8 mouse cellular contexts compared by ENCODE assay signal in genomic region chr19:44292483-44292882, GRCm38 (mm10). TPM values are rescaled to one million over a fixed set of nuclear protein-coding genes. Genes with fewer than 3 reads are reported as not detected.
DNase-seq lines count a peak whose midpoint lies in the region; ATAC-seq lines count a peak whose summit lies in the region.

No protein-coding gene starts in this region.

- peaks cover 54% of the 10 kb centered on the region for H3K4me1 ChIP-seq in kidney, embryonic 16.5 days (ENCODE audit: insufficient read depth, low read length)
- H3K4me1 ChIP-seq in hindbrain, embryonic 12.5 days: peaks cover 37% of the 10 kb centered on the region
- H3K4me1 ChIP-seq in midbrain, embryonic 13.5 days (replicated peaks): peaks cover 45% of the 10 kb centered on the region

- peak overlapping the region; percentile 73 for H3K9ac ChIP-seq in kidney, embryonic 16.5 days (replicated peaks; ENCODE audit: low read length)
- H3K9ac ChIP-seq in hindbrain, embryonic 12.5 days: peak overlapping the region; percentile 58; the same call in 1 of the 2 replicates
- peak overlapping the region; percentile 60; the same call in 1 of the 2 replicates for H3K9ac ChIP-seq in midbrain, embryonic 13.5 days (replicated peaks)

- peak overlapping the region; percentile 93 for H3K4me2 ChIP-seq in kidney, embryonic 16.5 days (replicated peaks; ENCODE audit: low read depth, low read length)
- H3K4me2 ChIP-seq in hindbrain, embryonic 12.5 days (replicated peaks): peak overlapping the region; percentile 91
- peak overlapping the region; percentile 100 for H3K4me2 ChIP-seq in midbrain, embryonic 13.5 days (replicated peaks)

- no peaks in the 10 kb centered on the region for H3K9me3 ChIP-seq in kidney, embryonic 16.5 days (ENCODE audit: low read length)
- H3K9me3 ChIP-seq in hindbrain, embryonic 12.5 days (replicated peaks): no peaks in the 10 kb centered on the region
- H3K9me3 ChIP-seq in midbrain, embryonic 13.5 days: no peaks in the 10 kb centered on the region

- H3K4me3 ChIP-seq in kidney, embryonic 16.5 days (ENCODE audit: low read length): peak overlapping the region; percentile 92; the same call in 1 of the 2 replicates
- peak overlapping the region; percentile 89; the same call in 1 of the 2 replicates for H3K4me3 ChIP-seq in hindbrain, embryonic 12.5 days
- peak overlapping the region; percentile 82 for H3K4me3 ChIP-seq in midbrain, embryonic 13.5 days (replicated peaks)

- no peaks in the 10 kb centered on the region for H3K27me3 ChIP-seq in kidney, embryonic 16.5 days (ENCODE audit: insufficient read depth, low read length)
- H3K27me3 ChIP-seq in hindbrain, embryonic 12.5 days: no peaks in the 10 kb centered on the region
- no peaks in the 10 kb centered on the region for H3K27me3 ChIP-seq in midbrain, embryonic 13.5 days

- no peak for ATAC-seq in kidney, embryonic 16.5 days (ENCODE audit: low FRiP score, low TSS enrichment)
- no peak for ATAC-seq in hindbrain, embryonic 12.5 days (ENCODE audit: low FRiP score)
- ATAC-seq in midbrain, embryonic 13.5 days: no peak
- ATAC-seq in megakaryocyte-erythroid progenitor cell, adult 5-6 weeks (replicated peaks; ENCODE audit: low FRiP score, low TSS enrichment, poor library complexity, severe bottlenecking): no peak

- 58% methylated on average over 3 of the region's 3 CpGs for WGBS in kidney, embryonic 16.5 days
- 59% methylated on average over 3 of the region's 3 CpGs for WGBS in hindbrain, embryonic 12.5 days
- 64% methylated on average over 3 of the region's 3 CpGs for WGBS in midbrain, embryonic 13.5 days

- no peak for DNase-seq in kidney, adult 8-10 months
- peak; percentile 87 for DNase-seq in cerebellum, adult 11 months
- DNase-seq in gastrocnemius, adult 8-10 months (ENCODE audit: low spot score in 2 of 2): no peak
- no peak for DNase-seq in embryo, embryonic 11 days

- peaks cover 9% of the 10 kb centered on the region for H3K36me3 ChIP-seq in kidney, embryonic 16.5 days (ENCODE audit: insufficient read depth, low read length)
- peaks cover 24% of the 10 kb centered on the region for H3K36me3 ChIP-seq in hindbrain, embryonic 12.5 days
- H3K36me3 ChIP-seq in midbrain, embryonic 13.5 days: peaks cover 15% of the 10 kb centered on the region

- H3K27ac ChIP-seq in kidney, embryonic 16.5 days (ENCODE audit: low read length): peak overlapping the region; percentile 97
- peak overlapping the region; percentile 98 for H3K27ac ChIP-seq in hindbrain, embryonic 12.5 days
- peak overlapping the region; percentile 99 for H3K27ac ChIP-seq in midbrain, embryonic 13.5 days

RNA-seq across cellular contexts. Expression of gene Scd2, which starts 1.0 kb away (rescaled TPM):
- 178 and 193 TPM in 2 replicates for polyA plus RNA-seq in kidney, embryonic 16.5 days (2015; fragmentation: Nextera tagmentation; extraction: Ambion mirVana)
- 404 and 420 TPM in 2 replicates for polyA plus RNA-seq in hindbrain, embryonic 12.5 days (2016; fragmentation: Nextera tagmentation; extraction: Ambion mirVana)
- 254 and 259 TPM in 2 replicates for polyA plus RNA-seq in midbrain, embryonic 13.5 days (2015; fragmentation: Nextera tagmentation; extraction: Ambion mirVana)
- 1 to 10 TPM; 3.7 to 7.8 (median 7.1) TPM for total RNA-seq in gastrocnemius, adult 8-10 months (2022)
- total RNA-seq in megakaryocyte-erythroid progenitor cell, adult 5-6 weeks (2014; fragmentation: Nextera tagmentation): 56.2 and 62.2 TPM in 2 replicates
- total RNA-seq in megakaryocyte-erythroid progenitor cell, adult 5-6 weeks (2017): 71.9 and 90.7 TPM in 2 replicates

RNA-seq across cellular contexts. Expression of gene Scd4, which starts 40.4 kb away (rescaled TPM):
- 0.12 and 0.17 TPM in 2 replicates for polyA plus RNA-seq in kidney, embryonic 16.5 days (2015; fragmentation: Nextera tagmentation; extraction: Ambion mirVana)
- 0.07 and 0.10 TPM in 2 replicates for polyA plus RNA-seq in hindbrain, embryonic 12.5 days (2016; fragmentation: Nextera tagmentation; extraction: Ambion mirVana)
- polyA plus RNA-seq in midbrain, embryonic 13.5 days (2015; fragmentation: Nextera tagmentation; extraction: Ambion mirVana): 0.08 TPM in 2 replicates
- total RNA-seq in gastrocnemius, adult 8-10 months (2022): under 1 TPM in 1 of 4 experiments, not detected in 3; 0.13 TPM
- 0.69 and 2.1 TPM in 2 replicates for total RNA-seq in megakaryocyte-erythroid progenitor cell, adult 5-6 weeks (2014; fragmentation: Nextera tagmentation)
- total RNA-seq in megakaryocyte-erythroid progenitor cell, adult 5-6 weeks (2017): 0.38 TPM in 1 of 2 replicates, not detected in the other
